Mouse (Mus musculus) C2C12 (cell line): Measurements from ENCODE around the gene Naxd.

Experiments
- CEBPB ChIP-seq: IDR thresholded peaks from one replicate; pipeline ENCODE4 v1.6.1; 2011; ENCODE audit warnings: low read depth, mild to moderate bottlenecking, control low read depth, moderate library complexity
- CTCF ChIP-seq: IDR thresholded peaks from one replicate; pipeline ENCODE4 v1.5.1; 2011; ENCODE audit not compliant: control insufficient read depth, insufficient read depth, insufficient read length
- FOSL1 ChIP-seq: IDR thresholded peaks from one replicate; pipeline ENCODE4 v1.8.0; 2011; ENCODE audit warnings: mild to moderate bottlenecking, low read length; ENCODE audit not compliant: poor library complexity, insufficient read depth, severe bottlenecking
- MAX ChIP-seq: IDR thresholded peaks from one replicate; pipeline ENCODE4 v1.6.1; 2011; ENCODE audit warnings: mild to moderate bottlenecking, control low read depth
- MYOD1 ChIP-seq: IDR thresholded peaks from one replicate; pipeline ENCODE4 v1.6.1; 2011; ENCODE audit warnings: low read depth; ENCODE audit not compliant: control insufficient read depth, insufficient read length
- MYOG ChIP-seq: IDR thresholded peaks from one replicate; pipeline ENCODE4 v1.6.1; 2011; ENCODE audit not compliant: control insufficient read depth, insufficient read length; ENCODE audit errors: extremely low read depth
- USF1 ChIP-seq: IDR thresholded peaks from one replicate; pipeline ENCODE4 v1.6.1; 2011; ENCODE audit warnings: low read depth, mild to moderate bottlenecking, control low read depth, moderate library complexity

DNA sequence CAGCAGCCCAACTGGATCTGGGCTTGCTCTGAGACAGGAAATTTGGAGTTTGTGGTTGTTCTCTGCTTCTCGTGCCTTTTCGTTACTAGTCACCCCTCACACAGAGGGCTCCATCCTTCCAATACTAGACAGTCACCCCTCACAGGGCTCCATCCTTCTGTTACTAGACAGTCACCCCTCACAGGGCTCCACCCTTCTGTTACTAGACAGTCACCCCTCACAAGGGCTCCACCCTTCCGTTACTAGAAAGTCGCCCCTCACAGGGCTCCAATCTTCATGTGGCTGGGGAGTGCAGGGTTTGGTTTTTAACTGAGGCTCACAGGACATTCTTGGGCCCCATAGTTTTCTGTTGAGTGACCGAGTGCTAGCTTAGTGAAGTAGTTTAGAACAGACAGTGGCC, 15.9 kb downstream of the Naxd start:
- TF ChIP-seq CTCF (no peak), FOSL1 (no peak), CEBPB (no peak), MYOG (no peak), USF1 (no peak), MAX (no peak), MYOD1 (no peak)
